Mouse (Mus musculus): Measurements from ENCODE around the gene Cdc20. TPM values are rescaled to one million over a fixed set of nuclear protein-coding genes. Genes with fewer than 3 reads are reported as not detected.

Gene Cdc20
- total RNA-seq (2021) (under 1 TPM; 0.76 to 0.96 TPM), polyA plus RNA-seq (2012; rRNA removed) (1.6 and 2.3 TPM in 2 replicates)
- long read RNA-seq = 0 reads

DNA sequence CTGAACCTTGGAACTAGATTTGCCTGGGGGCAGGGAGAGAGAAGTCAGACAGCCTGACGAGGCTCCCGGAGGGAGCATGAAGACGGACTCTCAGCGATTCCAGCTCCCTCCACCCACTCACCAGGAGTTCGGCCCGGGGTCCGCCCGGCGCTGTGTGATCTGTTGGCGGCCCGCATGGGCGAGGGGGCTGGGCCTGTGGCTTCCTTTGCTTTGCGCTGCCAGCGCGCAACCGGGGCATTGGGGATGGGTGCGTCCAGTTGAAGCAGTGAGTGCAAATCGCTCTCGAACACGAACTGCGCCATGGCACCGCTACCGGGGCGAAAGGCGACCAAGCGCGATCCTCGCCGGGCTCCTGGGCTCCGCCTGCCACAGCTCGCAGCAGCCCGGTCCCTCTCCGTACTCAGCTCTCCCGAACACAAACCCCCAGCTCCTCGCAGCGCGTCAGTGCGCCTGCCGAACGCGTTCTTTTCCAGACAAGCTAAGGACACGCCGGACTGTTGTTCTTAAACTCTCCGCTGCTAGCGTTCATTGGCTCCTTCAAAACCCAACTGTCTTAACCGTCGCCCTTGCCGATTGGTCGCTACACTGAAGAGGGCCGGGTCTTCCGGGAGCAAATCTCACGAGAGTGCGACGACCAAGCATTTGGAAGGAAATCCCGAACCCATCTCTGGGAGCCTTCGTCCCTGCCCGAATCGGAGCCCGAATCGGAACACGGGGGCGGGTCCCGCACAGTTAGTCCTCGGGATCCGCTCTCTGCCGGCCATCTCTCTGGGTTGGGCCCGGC, at the start of gene Cdc20:
TSS of gene Cdc20 (minus strand) at position 533 of the 784 bp plus-strand sequence.
- under 1% methylated on average over 67 of the region's 67 CpGs for WGBS
- intact Hi-C loops (cut with DNase I) = no loop called here

DNA sequence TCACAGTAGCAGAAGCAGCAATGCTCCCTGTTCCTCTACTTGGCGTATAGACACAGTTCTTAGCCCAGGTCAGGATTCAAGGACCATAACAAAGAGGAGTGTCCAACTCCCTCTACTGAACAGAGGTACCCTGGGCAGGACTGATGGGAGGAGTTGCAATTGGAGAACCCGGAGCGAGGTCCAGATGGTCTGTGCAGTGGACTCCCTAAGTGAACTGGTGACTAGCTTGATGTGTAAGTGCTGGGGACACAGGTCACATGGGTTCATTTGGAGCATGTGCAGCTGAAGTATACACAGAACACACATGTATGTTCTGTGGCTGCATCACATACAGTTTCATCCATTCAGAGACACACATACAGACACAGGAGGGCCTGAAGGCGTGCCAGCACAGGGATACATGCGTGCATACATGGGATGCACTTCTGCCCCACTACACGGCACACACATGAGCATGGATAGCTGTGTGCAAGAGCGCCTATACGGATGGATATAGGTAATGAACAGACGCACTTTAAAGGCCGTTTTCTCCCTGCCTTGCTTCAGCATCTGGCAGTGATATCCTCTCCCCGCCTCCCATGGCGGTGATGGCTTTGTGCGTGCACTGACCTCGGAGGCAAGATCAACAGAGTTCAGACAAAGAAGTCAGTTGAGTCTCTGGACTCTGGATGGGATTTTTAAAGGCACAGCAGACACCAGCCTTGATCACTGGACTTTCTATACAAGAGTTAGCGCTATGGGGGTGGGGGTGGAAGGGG, 39.8 kb upstream of the Cdc20 start:
- no peaks in the 10 kb centered on the region for H3K36me3 ChIP-seq (ENCODE audit: control insufficient read depth, insufficient read depth, low read length)
- 67% methylated on average over 15 of the region's 15 CpGs for WGBS
- TF ChIP-seq CTCF (IDR thresholded peaks at IDR 0.05) (no peak), EP300 (IDR thresholded peaks at IDR 0.05; ENCODE audit: insufficient read depth, low read depth, low read length) (no peak), POLR2A (IDR thresholded peaks at IDR 0.05; ENCODE audit: insufficient read depth, low read depth, low read length) (no peak)
- H3K27me3 ChIP-seq (ENCODE audit: control insufficient read depth, insufficient read depth, low read length) = no peaks in the 10 kb centered on the region
- no peak overlapping the region for H3K4me3 ChIP-seq
- no peak overlapping the region for H3K9ac ChIP-seq (ENCODE audit: low read depth, low read length)
- H3K4me1 ChIP-seq (ENCODE audit: control insufficient read depth, insufficient read depth, low read length) = no peaks in the 10 kb centered on the region
- no peak overlapping the region for H3K27ac ChIP-seq
- intact Hi-C loops (cut with DNase I) = no loop called here
- no peaks in the 10 kb centered on the region for H3K79me2 ChIP-seq (replicated peaks; ENCODE audit: control insufficient read depth, insufficient read depth, low read length)
- no peak for DNase-seq

More for the DNA sequence above, at the start of gene Cdc20:
- peak; percentile 37 for TF ChIP-seq CTCF (IDR thresholded peaks at IDR 0.05)
- TF ChIP-seq POLR2A (IDR thresholded peaks at IDR 0.05; ENCODE audit: insufficient read depth, low read depth, low read length) = peak; percentile 78
- TF ChIP-seq EP300 (IDR thresholded peaks at IDR 0.05; ENCODE audit: insufficient read depth, low read depth, low read length) = no peak
- Histone ChIP-seq H3K79me2 (replicated peaks; ENCODE audit: control insufficient read depth, insufficient read depth, low read length) (no peaks in the 10 kb centered on the region), H3K27ac (peak within 1 kb of the TSS; percentile 74), H3K9ac (ENCODE audit: low read depth, low read length) (peak within 1 kb of the TSS; percentile 30; the same call in 1 of the 2 replicates), H3K4me3 (peak within 1 kb of the TSS; percentile 48), H3K36me3 (ENCODE audit: control insufficient read depth, insufficient read depth, low read length) (no peaks in the 10 kb centered on the region), H3K4me1 (ENCODE audit: control insufficient read depth, insufficient read depth, low read length) (no peaks in the 10 kb centered on the region), H3K27me3 (ENCODE audit: control insufficient read depth, insufficient read depth, low read length) (no peaks in the 10 kb centered on the region)
- DNase-seq = peak; percentile 88 to 93

DNA sequence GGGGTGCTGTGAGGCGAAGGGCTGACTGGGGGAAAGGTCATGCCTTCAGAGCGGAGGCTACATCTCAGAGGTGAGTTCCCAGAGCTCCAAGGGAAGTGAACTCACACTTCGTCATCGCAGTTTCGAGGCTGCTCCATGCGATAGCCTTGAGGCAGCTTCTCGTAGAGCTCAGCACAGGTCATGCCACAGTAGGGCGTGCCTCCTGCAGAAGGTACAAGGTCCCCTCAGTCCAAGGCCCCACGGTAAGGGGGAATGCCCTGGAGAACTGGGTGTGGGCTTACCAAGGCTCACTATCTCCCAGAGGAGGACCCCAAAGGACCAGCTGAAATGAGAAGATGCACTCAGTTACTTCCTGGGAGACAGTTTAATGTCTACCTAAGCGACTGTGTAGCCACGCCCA, 35.5 kb upstream of the Cdc20 start:
- H3K79me2 ChIP-seq (replicated peaks; ENCODE audit: control insufficient read depth, insufficient read depth, low read length) = no peaks in the 10 kb centered on the region
- H3K4me1 ChIP-seq (ENCODE audit: control insufficient read depth, insufficient read depth, low read length) = no peaks in the 10 kb centered on the region
- no peaks in the 10 kb centered on the region for H3K27me3 ChIP-seq (ENCODE audit: control insufficient read depth, insufficient read depth, low read length)
- TF ChIP-seq EP300 (IDR thresholded peaks at IDR 0.05; ENCODE audit: insufficient read depth, low read depth, low read length) (no peak), POLR2A (IDR thresholded peaks at IDR 0.05; ENCODE audit: insufficient read depth, low read depth, low read length) (no peak), CTCF (IDR thresholded peaks at IDR 0.05) (no peak)
- no peaks in the 10 kb centered on the region for H3K36me3 ChIP-seq (ENCODE audit: control insufficient read depth, insufficient read depth, low read length)
- no peak for DNase-seq
- WGBS = 86% methylated on average over 11 of the region's 11 CpGs
- H3K9ac ChIP-seq (ENCODE audit: low read depth, low read length) = no peak overlapping the region
- H3K4me3 ChIP-seq = no peak overlapping the region
- intact Hi-C loops (cut with DNase I) = no loop called here
- no peak overlapping the region for H3K27ac ChIP-seq

DNA sequence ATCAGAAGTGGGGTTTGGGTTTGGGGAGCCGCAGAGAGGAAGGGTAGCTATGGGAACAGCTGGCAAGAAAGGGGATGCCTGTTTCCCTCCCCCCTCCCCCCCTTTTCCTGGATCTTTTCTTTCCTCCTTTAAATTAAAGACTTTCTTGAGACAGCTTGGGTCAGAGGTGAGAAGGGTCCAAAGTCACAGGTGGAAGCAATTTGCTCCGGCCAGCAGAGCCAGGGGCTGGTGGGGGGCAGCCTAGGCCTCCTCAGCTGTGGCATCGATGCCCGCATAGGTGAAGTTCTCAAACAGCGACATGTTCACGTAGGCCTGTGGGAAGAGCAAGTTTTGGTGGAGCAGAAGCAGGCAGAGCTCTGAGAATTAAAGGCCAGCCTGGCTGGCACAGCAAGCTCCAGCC, 34.1 kb upstream of the Cdc20 start:
- Histone ChIP-seq H3K36me3 (ENCODE audit: control insufficient read depth, insufficient read depth, low read length) (no peaks in the 10 kb centered on the region), H3K9ac (ENCODE audit: low read depth, low read length) (no peak overlapping the region), H3K27ac (no peak overlapping the region), H3K4me3 (no peak overlapping the region), H3K4me1 (ENCODE audit: control insufficient read depth, insufficient read depth, low read length) (no peaks in the 10 kb centered on the region), H3K79me2 (replicated peaks; ENCODE audit: control insufficient read depth, insufficient read depth, low read length) (no peaks in the 10 kb centered on the region), H3K27me3 (ENCODE audit: control insufficient read depth, insufficient read depth, low read length) (no peaks in the 10 kb centered on the region)
- no peak for TF ChIP-seq POLR2A (IDR thresholded peaks at IDR 0.05; ENCODE audit: insufficient read depth, low read depth, low read length)
- no peak for TF ChIP-seq CTCF (IDR thresholded peaks at IDR 0.05)
- no peak for TF ChIP-seq EP300 (IDR thresholded peaks at IDR 0.05; ENCODE audit: insufficient read depth, low read depth, low read length)
- WGBS = 92% methylated on average over 6 of the region's 6 CpGs
- intact Hi-C loops (cut with DNase I) = no loop called here
- no peak for DNase-seq

DNA sequence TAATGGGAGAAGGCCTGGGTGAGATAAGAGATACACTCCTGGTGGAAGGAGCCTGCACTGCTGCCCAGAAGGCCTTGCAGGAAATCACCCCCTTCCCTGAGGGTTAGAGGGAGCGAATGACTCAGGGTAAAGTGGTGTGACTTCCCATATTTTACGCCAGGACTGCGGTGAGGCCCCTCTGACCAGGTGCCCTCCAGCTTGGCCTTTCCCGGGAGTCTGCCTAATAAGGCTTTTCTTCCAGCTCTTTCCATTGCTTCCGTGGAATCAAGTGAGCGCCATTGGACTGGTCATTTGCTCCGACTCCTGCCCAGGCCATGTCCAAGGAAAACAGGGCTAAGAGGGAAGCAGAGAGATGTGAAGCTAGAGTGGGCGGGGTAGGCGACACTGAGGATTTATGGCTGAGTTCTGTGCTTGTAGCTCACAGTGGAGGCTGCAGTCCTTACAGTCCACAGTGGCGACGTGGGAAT, 28.6 kb upstream of the Cdc20 start:
- WGBS = 36% methylated on average over 11 of the region's 11 CpGs
- H3K9ac ChIP-seq (ENCODE audit: low read depth, low read length) = no peak overlapping the region
- intact Hi-C loops (cut with DNase I) = no loop called here
- H3K27ac ChIP-seq = no peak overlapping the region
- H3K27me3 ChIP-seq (ENCODE audit: control insufficient read depth, insufficient read depth, low read length) = no peaks in the 10 kb centered on the region
- H3K79me2 ChIP-seq (replicated peaks; ENCODE audit: control insufficient read depth, insufficient read depth, low read length) = no peaks in the 10 kb centered on the region
- H3K36me3 ChIP-seq (ENCODE audit: control insufficient read depth, insufficient read depth, low read length) = no peaks in the 10 kb centered on the region
- H3K4me3 ChIP-seq = no peak overlapping the region
- TF ChIP-seq CTCF (IDR thresholded peaks at IDR 0.05) (peak; percentile 13; the same call in 1 of the 2 replicates), POLR2A (IDR thresholded peaks at IDR 0.05; ENCODE audit: insufficient read depth, low read depth, low read length) (no peak)
- H3K4me1 ChIP-seq (ENCODE audit: control insufficient read depth, insufficient read depth, low read length) = peaks cover 2% of the 10 kb centered on the region; the same call in 1 of the 2 replicates
- DNase-seq = peak in 1 of 2 experiments; percentile 18

Measured in heart, adult 2 months (tissue).